Mouse (Mus musculus) heart, adult 2 months (tissue): ENCODE results near the gene Parvg.

Source experiments
- CTCF ChIP-seq: fragments of 200-600 bp; IDR thresholded peaks from 2 replicates; pipeline ENCODE4 v1.8.1; 2022; ENCODE audit warnings: antibody characterized with exemption, mild to moderate bottlenecking, moderate library complexity
- EP300 ChIP-seq: fragments of 200-500 bp; IDR thresholded peaks from 2 replicates; pipeline ENCODE4 v1.6.1; 2011; ENCODE audit warnings: low read depth, low read length, control low read depth; ENCODE audit not compliant: insufficient read depth
- POLR2A ChIP-seq: fragments of 200-500 bp; IDR thresholded peaks from 2 replicates; pipeline ENCODE4 v1.6.1; 2011; ENCODE audit warnings: mild to moderate bottlenecking, low read depth, low read length, control low read depth; ENCODE audit not compliant: insufficient read depth

GRCm38 (mm10) chr15:84329940-84330339 lies 6.1 kb downstream of the Parvg start:
- TF ChIP-seq CTCF (no peak), POLR2A (no peak), EP300 (no peak)
